Mouse (Mus musculus) lung, postnatal 0 days (tissue): ENCODE results near the gene Slc31a2.

Experiments
- CTCF ChIP-seq: IDR thresholded peaks from 2 replicates; pipeline ENCODE4 v1.5.1; 2016; ENCODE audit warnings: antibody characterized with exemption, mild to moderate bottlenecking
- EP300 ChIP-seq: IDR thresholded peaks from 2 replicates; pipeline ENCODE4 v1.6.1; 2016; ENCODE audit warnings: antibody characterized with exemption, mild to moderate bottlenecking, control low read depth

GRCm38 (mm10) chr4:62312821-62313220 is 50.5 kb downstream of the Slc31a2 start:
- no peak for TF ChIP-seq CTCF
- no peak for TF ChIP-seq EP300
